Mouse (Mus musculus): Measurements from ENCODE around the gene Ilf3.
A peak's percentile ranks its signal among the peaks of the same experiment; 100 is the strongest.

DNA sequence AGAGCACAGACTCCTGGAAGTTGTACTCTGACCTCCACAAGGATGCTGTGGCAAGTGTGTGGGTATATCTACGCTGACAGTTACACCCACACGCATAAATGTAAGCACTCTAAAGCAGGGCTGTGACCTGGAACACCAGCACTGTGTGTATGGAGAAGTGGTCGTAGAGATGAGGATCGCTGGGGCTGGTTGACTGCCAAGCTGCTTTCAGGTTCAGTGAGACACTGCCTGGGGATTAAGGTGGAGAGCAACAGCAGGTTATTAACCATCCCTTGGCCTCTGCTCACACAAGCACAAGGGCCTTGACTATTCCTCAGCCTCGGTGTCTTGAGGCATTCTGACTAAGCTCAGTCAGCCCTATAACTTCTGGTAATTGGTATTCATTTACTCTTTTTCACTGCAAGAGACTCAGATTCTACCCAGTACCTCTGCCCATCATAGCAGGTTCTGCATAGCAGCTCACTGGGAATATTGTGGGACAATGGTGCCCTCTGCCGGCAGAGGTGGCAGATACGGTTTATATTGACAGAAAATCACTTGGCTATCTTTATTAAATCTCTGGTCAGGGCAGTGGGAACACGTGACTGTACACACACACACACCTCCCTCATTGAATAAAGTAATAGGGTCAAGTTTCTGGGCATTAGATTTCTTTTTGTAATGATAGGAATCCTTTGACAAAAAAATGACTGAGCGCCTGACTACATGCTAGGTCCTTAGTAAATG is 42.1 kb downstream of the Ilf3 start:
- TF ChIP-seq POLR2A (IDR thresholded peaks at IDR 0.05; ENCODE audit: control insufficient read depth, low read depth, low read length) (no peak), CTCF (IDR thresholded peaks at IDR 0.05; ENCODE audit: control insufficient read depth, insufficient read depth, insufficient replicate concordance, low read depth, low read length) (peak; percentile 28; the same call in 1 of the 2 replicates)

Data from testis, adult 2 months (tissue).